Mouse (Mus musculus): ENCODE measurements at regions not wholly inside any gene's neighbourhood (a gene's known extent, or its start where the extent isn't known, plus 50 kb on each side); places are given as distances from the start of the nearest gene placed in this dataset.

- no peaks in the 10 kb centered on the region for H3K27me3 ChIP-seq
- no peaks in the 10 kb centered on the region for H3K36me3 ChIP-seq
- H3K4me1 ChIP-seq = peaks cover 85% of the 10 kb centered on the region
- peak overlapping the region; percentile 94 for H3K27ac ChIP-seq (replicated peaks)
- H3K9me3 ChIP-seq = no peaks in the 10 kb centered on the region
- no peak overlapping the region for H3K4me2 ChIP-seq (replicated peaks)
- peak; percentile 90 for ATAC-seq (replicated peaks)
- H3K4me3 ChIP-seq = no peak overlapping the region
- WGBS = 35% methylated on average over 6 of the region's 6 CpGs
- no peak overlapping the region for H3K9ac ChIP-seq (replicated peaks)
Observed at GRCm38 (mm10) chr17:3248875-3249274, 77.5 kb upstream of the Tiam2 start.

- H3K4me1 ChIP-seq = peaks cover 85% of the 10 kb centered on the region
- no peaks in the 10 kb centered on the region for H3K27me3 ChIP-seq
- no peak for ATAC-seq (replicated peaks)
- H3K4me3 ChIP-seq = no peak overlapping the region
- H3K9me3 ChIP-seq = no peaks in the 10 kb centered on the region
- H3K27ac ChIP-seq (replicated peaks) = peak overlapping the region; percentile 94
- H3K4me2 ChIP-seq (replicated peaks) = no peak overlapping the region
- 66% methylated on average over 7 of the region's 7 CpGs for WGBS
- H3K36me3 ChIP-seq = no peaks in the 10 kb centered on the region
- H3K9ac ChIP-seq (replicated peaks) = no peak overlapping the region
Observed at GRCm38 (mm10) chr17:3249320-3249719, 77.1 kb upstream of the Tiam2 start.

GRCm38 (mm10) chr17:3251176-3251575 is 75.2 kb upstream of the Tiam2 start:
- H3K36me3 ChIP-seq = no peaks in the 10 kb centered on the region
- 46% methylated on average over 4 of the region's 4 CpGs for WGBS
- no peak overlapping the region for H3K4me2 ChIP-seq (replicated peaks)
- H3K27ac ChIP-seq (replicated peaks) = peak overlapping the region; percentile 94
- no peak overlapping the region for H3K4me3 ChIP-seq
- H3K9ac ChIP-seq (replicated peaks) = no peak overlapping the region
- no peaks in the 10 kb centered on the region for H3K9me3 ChIP-seq
- peaks cover 69% of the 10 kb centered on the region for H3K4me1 ChIP-seq
- ATAC-seq (replicated peaks) = no peak
- H3K27me3 ChIP-seq = no peaks in the 10 kb centered on the region

GRCm38 (mm10) chr17:3251966-3252365 is 74.4 kb upstream of the Tiam2 start:
- no peak overlapping the region for H3K4me2 ChIP-seq (replicated peaks)
- H3K36me3 ChIP-seq = no peaks in the 10 kb centered on the region
- H3K27me3 ChIP-seq = no peaks in the 10 kb centered on the region
- no peak overlapping the region for H3K9ac ChIP-seq (replicated peaks)
- H3K9me3 ChIP-seq = no peaks in the 10 kb centered on the region
- 95% methylated on average over 5 of the region's 5 CpGs for WGBS
- peaks cover 65% of the 10 kb centered on the region for H3K4me1 ChIP-seq
- peak overlapping the region; percentile 94 for H3K27ac ChIP-seq (replicated peaks)
- no peak for ATAC-seq (replicated peaks)
- H3K4me3 ChIP-seq = no peak overlapping the region

GRCm38 (mm10) chr17:3253508-3254176 is 72.7 kb upstream of the Tiam2 start:
- WGBS = 60% methylated on average over 10 of the region's 10 CpGs
- H3K4me1 ChIP-seq = peaks cover 62% of the 10 kb centered on the region
- H3K36me3 ChIP-seq = no peaks in the 10 kb centered on the region
- ATAC-seq (replicated peaks) = no peak; the same call in 1 of the 2 replicates
- no peaks in the 10 kb centered on the region for H3K27me3 ChIP-seq
- no peak overlapping the region for H3K4me2 ChIP-seq (replicated peaks)
- no peak overlapping the region for H3K4me3 ChIP-seq
- H3K9me3 ChIP-seq = no peaks in the 10 kb centered on the region
- H3K9ac ChIP-seq (replicated peaks) = no peak overlapping the region
- H3K27ac ChIP-seq (replicated peaks) = peak overlapping the region; percentile 94

GRCm38 (mm10) chr17:3256765-3257164 is 69.6 kb upstream of the Tiam2 start:
- Histone ChIP-seq H3K9ac (replicated peaks) (no peak overlapping the region), H3K27me3 (no peaks in the 10 kb centered on the region), H3K4me1 (peaks cover 50% of the 10 kb centered on the region), H3K9me3 (no peaks in the 10 kb centered on the region), H3K36me3 (no peaks in the 10 kb centered on the region), H3K4me2 (replicated peaks) (no peak overlapping the region), H3K4me3 (no peak overlapping the region), H3K27ac (replicated peaks) (peak overlapping the region; percentile 88)
- peak; percentile 41; the same call in 1 of the 2 replicates for ATAC-seq (replicated peaks)
- 84% methylated on average over 7 of the region's 7 CpGs for WGBS

- peaks cover 36% of the 10 kb centered on the region for H3K4me1 ChIP-seq
- peak; percentile 80 for ATAC-seq (replicated peaks)
- H3K27me3 ChIP-seq = no peaks in the 10 kb centered on the region
- H3K9me3 ChIP-seq = no peaks in the 10 kb centered on the region
- no peak overlapping the region for H3K9ac ChIP-seq (replicated peaks)
- 25% methylated on average over 9 of the region's 9 CpGs for WGBS
- no peak overlapping the region for H3K4me3 ChIP-seq
- H3K4me2 ChIP-seq (replicated peaks) = no peak overlapping the region
- peak overlapping the region; percentile 88 for H3K27ac ChIP-seq (replicated peaks)
- no peaks in the 10 kb centered on the region for H3K36me3 ChIP-seq
Observed at GRCm38 (mm10) chr17:3258811-3259510, 67.4 kb upstream of the Tiam2 start.

GRCm38 (mm10) chr17:3260796-3261195 is 65.6 kb upstream of the Tiam2 start:
- ATAC-seq (replicated peaks) = no peak
- Histone ChIP-seq H3K27ac (replicated peaks) (no peak overlapping the region), H3K36me3 (no peaks in the 10 kb centered on the region), H3K4me3 (no peak overlapping the region), H3K9me3 (no peaks in the 10 kb centered on the region), H3K9ac (replicated peaks) (no peak overlapping the region), H3K4me2 (replicated peaks) (no peak overlapping the region), H3K27me3 (no peaks in the 10 kb centered on the region), H3K4me1 (peaks cover 29% of the 10 kb centered on the region)
- 92% methylated on average over 11 of the region's 11 CpGs for WGBS

- H3K9ac ChIP-seq (replicated peaks) = no peak overlapping the region
- H3K9me3 ChIP-seq = no peaks in the 10 kb centered on the region
- ATAC-seq (replicated peaks) = peak; percentile 78
- 46% methylated on average over 22 of the region's 22 CpGs for WGBS
- H3K36me3 ChIP-seq = no peaks in the 10 kb centered on the region
- no peak overlapping the region for H3K4me3 ChIP-seq
- H3K4me2 ChIP-seq (replicated peaks) = 0 out of 2 replicates have a peak overlapping the region, but pooled peaks have one; percentile 2
- peaks cover 20% of the 10 kb centered on the region for H3K4me1 ChIP-seq
- H3K27ac ChIP-seq (replicated peaks) = no peak overlapping the region
- no peaks in the 10 kb centered on the region for H3K27me3 ChIP-seq
Observed at GRCm38 (mm10) chr17:3273108-3274091, 53.0 kb upstream of the Tiam2 start.

GRCm38 (mm10) chr17:3274449-3275285 is 51.7 kb upstream of the Tiam2 start:
- Histone ChIP-seq H3K27ac (replicated peaks) (peak overlapping the region; percentile 19), H3K9ac (replicated peaks) (no peak overlapping the region)
- 14% methylated on average over 14 of the region's 14 CpGs for WGBS

More at GRCm38 (mm10) chr17:3274449-3275285, 51.7 kb upstream of the Tiam2 start:
- Histone ChIP-seq H3K9me3 (no peaks in the 10 kb centered on the region), H3K4me1 (peaks cover 20% of the 10 kb centered on the region), H3K4me3 (no peak overlapping the region), H3K4me2 (replicated peaks) (no peak overlapping the region), H3K27me3 (no peaks in the 10 kb centered on the region), H3K36me3 (no peaks in the 10 kb centered on the region)
- peak; percentile 34; the same call in 1 of the 2 replicates for ATAC-seq (replicated peaks)

Measured in forebrain, embryonic 15.5 days (tissue).